Mouse (Mus musculus) gastrocnemius, postnatal 10 days (tissue): ENCODE results near the gene Msn. TPM values are rescaled to one million over a fixed set of nuclear protein-coding genes. Genes with fewer than 3 reads are reported as not detected.
"Not testable (repeated sequence)": the region's sequence is repeated elsewhere in the genome, so short reads cannot be mapped to it uniquely, and the experiment has no call there.

Experiments used
- DNase-seq: peaks from one replicate; pipeline ENCODE4 v3.0.0; 2021; ENCODE audit warnings: mixed read lengths
- total RNA-seq, 2 experiments: library from RNA; stranded (reverse); gene quantifications; 2 replicates each; pipeline ENCODE4 v1.2.3; 2021

Msn gene
- total RNA-seq, 2 experiments from 2014 or later, result 71.3 to 87.2 TPM

DNA sequence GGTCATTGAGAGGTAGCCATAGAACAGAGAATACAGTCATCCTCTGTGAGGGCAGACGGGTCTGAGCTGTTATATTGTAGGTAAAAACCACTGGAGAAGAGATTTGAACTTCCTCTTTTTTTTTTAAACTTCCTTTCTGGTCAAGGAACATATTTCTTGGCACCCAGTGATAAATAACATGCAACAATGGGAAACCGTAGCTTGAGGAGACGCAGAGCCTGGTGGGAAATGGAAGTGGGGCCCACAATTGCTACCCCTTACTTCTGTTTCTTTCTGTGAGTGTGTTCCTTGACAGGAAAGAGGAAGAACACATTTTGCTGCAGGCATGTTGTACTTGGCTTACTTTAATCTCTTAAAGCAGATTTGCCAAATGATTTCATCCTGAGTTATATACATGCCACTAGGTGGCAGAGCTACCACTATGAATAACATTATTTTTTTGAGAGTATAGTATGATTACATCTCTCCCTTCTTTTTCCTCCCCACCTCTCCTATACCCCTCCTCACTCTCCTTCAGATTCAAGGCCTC, 49.2 kb downstream of the Msn start:
- DNase-seq, result no peak

DNA sequence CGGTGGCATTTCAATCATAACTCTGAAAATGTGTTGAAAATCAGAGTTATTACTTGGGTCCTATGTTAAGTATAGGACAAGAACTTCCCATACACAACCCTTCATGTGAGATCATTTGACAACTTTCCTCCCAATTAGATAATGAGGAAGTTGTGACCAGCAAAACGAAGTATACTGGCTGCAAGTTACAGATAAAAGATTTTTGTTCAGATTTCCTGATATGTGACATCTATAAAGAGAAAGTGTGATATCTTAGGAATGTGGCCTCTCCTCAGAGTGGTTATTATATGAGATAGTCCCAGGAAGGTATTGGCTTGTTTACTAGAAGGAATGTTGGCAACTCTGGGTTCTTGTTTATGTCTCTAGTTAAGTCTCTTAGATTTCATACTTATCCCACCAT, 52.4 kb downstream of the Msn start:
- DNase-seq, result no peak

DNA sequence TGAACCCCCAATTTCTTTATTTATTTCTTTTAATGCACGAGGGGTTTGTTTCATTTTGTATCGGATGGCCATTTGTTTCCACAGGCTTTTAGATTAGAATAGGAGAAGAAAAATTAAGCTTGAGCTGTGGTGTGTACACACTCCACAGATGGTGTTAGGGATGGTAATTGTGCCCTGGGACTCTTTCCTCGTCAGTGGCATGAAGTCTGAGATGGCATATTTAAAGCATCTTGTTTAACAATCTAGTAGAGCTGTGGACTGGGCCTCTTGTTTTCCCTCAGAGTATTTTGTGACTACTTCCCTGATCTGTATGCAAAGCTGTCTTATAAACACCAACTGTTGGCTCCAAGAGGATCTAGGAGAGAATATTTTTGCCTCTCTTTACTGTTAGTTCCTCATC, 57.5 kb downstream of the Msn start:
- no peak for DNase-seq

DNA sequence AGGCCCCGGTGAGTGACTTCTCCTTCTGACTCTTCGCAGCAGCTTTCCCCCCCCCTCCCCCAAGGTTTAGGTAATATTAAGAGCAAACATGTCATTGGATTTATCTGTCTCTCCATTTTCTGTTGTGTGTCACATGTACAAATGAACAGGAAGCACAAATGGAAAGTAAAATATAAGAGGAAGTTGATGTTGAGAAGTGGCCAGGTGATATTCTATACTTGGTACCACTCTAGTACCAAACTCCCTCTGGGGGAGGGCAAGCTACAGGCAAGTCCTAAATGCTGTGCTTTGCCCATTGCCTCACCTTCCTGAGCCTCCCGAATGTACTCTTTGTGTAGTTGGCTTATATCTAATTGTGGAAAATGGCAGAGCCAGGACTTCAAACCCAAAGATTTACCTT, 62.1 kb downstream of the Msn start:
- DNase-seq, result no peak

DNA sequence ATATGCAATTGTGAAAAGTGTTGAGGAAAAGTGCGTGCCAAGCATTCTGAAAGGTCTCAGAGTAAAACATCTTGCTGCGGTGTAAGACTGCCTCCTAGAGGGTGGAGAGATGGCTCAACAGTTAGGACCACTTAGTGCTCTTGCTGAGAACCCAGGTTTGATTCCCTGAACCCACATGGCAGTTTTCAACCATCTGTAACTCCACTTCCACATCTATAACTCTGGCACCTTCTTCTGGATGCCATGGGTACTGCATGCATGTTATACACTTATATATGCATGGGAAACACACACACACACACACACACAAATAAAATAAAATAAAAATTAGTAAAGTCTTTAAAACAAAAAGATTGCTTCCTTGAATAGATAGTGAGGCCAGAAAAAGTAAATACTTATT, 66.7 kb downstream of the Msn start:
- DNase-seq, result peak; percentile 4

DNA sequence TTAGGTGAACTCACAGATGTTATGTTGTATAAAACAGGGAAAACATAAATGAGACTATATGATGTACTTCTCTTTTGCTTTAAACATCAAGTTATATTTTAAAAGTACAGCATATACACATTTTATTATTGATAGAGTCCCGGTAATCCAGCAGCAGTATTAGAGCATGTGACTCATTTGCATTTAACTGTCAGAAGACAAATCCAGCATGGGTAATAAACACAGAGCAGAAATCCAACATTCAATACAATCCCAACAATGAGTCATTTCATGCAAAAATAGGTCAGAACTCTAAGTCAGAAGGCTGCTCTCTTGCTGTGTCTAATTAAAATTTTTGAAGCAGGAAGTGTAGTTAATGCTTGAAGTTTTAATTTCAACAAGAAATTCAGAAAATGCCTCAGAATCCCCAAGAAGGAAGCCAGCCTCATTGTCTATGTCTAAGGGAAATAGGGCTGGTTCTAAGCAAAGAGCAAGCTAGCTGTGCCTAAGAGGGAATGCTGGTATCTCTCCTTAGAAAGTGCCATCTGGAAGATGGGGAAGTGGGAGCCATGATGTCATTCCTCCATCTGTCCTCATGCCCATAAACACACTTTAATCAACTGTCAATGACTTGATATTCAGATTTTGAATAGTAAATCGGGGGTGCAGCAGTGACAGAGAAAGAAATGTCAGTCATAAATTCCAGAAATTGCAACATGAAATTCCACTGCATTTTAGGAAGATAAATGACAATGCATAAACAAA, 76.0 kb downstream of the Msn start:
- no peak for DNase-seq

DNA sequence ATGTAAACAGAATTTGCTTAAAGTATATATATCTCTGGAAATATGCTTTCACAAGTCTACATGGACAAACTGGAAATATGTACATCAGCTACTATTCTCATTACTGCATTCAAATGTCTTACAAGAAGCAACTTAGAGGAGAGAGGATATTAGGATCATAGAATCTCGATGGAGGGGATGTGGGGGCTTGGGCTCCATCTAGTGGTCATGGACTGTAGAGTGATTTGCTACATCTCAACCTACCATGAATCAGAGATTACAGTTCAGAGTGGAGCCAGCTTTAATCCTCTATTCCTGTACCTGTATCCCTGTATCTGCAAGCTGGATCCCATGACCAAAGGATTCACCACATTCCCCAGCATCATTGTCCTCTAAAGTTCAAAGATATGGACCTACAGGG, 82.6 kb downstream of the Msn start:
- peak; percentile 14 for DNase-seq

DNA sequence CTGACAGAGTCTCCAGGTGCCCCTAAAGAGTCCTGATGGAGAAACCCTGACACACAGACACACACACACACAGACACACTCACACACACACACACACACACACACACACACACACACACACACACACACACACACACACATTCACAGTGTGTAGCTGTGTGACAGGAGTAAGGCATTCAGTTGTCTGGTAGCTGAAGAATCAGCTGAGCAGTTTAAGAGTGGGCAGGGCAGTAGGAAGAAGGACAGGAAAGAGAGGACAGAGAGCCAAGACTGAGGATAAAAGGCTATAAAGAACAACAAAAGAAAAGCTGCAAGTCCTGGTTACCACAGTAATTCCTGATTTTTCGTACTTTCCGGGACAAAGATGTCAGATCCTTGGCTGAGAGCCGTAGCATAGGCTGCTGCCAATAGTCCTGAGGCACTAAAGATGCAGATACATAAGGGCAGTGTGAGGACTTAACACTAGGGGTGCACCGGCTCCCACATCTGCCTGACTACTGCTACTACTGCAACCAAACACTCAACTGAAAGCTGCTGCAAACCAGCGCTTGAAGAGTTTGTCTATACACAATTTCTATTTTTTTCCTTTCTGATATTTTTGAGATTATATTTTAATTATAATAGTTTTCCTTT, 88.4 kb downstream of the Msn start:
- no peak for DNase-seq

DNA sequence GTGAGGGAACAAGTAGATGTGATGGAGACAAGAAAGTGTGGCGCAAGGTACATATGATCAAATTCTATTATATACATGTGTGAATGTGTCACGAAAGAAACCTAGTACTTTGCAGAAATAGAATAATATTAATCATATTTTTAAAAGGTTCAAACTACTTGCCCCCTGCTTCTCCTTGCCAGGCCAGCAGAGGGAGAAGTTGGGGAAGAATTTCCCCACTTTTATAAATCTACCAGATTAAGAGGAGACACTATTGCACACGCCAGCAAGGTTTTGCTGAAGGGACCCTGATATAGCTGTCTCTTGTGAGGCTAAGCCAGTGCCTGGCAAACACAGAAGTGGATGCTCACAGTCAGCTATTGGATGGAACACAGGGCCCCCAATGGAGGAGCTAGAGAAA, 109.3 kb downstream of the Msn start:
- DNase-seq, result not testable (repeated sequence)

DNA sequence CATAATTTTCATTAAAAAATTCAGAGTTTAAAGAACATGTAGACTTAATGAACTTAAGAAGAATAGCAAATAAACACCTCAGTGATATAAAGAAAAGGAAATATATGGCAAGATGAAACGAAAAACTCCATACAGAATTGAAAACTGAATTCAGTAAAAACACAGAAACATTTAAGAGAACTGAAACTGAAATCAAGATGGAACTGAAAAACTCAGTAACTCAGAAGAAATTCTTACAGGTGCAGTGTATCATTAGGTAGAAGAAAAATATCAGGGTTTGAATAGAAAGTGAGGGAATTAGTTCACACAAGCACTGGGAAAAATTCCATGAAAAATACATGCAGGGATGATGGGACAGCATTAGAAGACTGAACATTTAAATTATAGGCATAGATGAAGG, 111.0 kb downstream of the Msn start:
- no peak for DNase-seq

DNA sequence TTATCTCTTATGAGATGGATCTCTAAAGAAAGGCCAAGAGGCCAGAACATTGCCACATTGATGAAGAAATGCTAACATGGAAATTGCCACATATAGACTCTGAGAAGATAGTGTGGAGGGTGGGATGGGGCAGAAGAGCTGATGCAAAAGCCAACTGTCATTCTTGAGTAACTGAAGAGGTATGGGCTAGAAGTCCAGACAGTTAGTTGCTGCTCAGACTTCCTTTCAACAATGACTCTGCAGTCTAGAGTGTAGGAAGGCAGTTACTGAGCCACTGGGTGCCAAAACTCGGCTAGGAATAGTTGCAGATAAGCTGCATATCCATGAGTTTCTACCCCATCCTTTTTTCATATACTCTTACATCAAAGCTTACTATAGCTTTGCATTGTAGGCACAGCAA, 122.2 kb downstream of the Msn start:
- no peak for DNase-seq

Other genes with a start within 250 kb of the Msn start
- 10 to 100 TPM; 28.3 to 29.8 TPM for gene Las1l, start 139.1 kb upstream of the Msn start, total RNA-seq
- not detected for gene Vsig4, start 197.4 kb downstream of the Msn start, total RNA-seq